Mouse (Mus musculus): Measurements from ENCODE around the gene Cntd1.
"Not testable (repeated sequence)": the region's sequence is repeated elsewhere in the genome, so short reads cannot be mapped to it uniquely, and the experiment has no call there.

The Cntd1 gene

GRCm38 (mm10) chr11:101283805-101284204 is 5.0 kb downstream of the Cntd1 start:
- DNase-seq (ENCODE audit: low read depth, low spot score), result no peak

DNA sequence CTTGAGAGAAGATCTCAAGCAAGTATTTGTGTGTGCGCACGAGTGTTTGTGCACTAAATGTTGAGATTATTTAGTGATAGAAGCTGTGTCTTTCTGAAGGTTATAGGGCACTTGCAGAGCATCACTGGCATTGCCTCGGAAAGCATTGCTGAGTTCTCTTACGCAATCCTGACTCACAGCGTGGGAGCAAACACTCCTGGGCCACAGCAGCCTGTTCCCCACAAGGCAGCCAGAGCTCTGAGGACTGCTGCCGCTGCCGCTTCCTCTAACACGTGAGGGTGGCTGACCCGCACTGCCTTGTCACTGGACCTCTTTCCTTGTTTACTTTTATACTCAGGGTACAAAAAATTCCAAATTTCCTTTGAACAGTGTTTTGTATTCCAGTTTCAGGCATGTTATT is 8.5 kb downstream of the Cntd1 start:
- no peak for DNase-seq (ENCODE audit: low read depth, low spot score)

DNA sequence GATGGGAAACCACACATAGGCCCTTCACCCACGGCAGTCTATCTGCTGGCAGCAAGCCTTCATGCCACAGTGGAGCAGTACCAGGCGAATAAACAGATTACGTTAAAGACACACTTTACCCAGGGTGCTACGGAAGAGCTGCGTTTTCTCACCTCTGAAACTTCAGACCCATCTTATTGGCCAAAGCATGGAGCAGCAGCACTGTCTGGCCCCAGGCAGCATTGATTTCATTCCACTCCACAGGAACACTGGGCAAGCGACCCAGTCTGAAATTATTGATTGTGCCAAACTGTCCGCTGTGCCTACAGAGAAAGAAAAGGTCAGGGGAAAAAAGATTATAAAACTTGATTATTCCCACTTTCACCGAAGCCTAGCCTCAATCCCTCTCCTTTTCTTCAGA is 12.4 kb downstream of the Cntd1 start:
- no peak for DNase-seq (ENCODE audit: low read depth, low spot score)

DNA sequence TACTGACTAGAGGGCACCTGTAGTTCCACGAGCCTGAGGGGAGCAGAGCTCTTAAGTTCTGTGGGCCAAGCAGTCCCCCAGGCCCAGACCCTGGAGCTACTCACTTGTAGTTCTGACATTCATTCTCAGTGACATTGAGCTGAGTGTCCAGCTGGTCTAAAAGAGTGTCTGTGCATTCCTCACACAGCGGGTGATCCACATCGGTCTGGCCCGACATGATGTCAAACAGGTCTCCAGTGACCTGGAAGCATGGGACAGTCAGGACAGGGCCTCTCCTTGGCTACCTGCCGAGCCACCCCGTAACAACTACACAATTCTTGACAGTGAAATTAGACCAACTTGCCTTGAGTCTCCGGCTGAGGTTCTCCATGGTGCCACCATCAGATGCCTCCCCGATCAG is 16.4 kb downstream of the Cntd1 start:
- no peak for DNase-seq (ENCODE audit: low read depth, low spot score)

DNA sequence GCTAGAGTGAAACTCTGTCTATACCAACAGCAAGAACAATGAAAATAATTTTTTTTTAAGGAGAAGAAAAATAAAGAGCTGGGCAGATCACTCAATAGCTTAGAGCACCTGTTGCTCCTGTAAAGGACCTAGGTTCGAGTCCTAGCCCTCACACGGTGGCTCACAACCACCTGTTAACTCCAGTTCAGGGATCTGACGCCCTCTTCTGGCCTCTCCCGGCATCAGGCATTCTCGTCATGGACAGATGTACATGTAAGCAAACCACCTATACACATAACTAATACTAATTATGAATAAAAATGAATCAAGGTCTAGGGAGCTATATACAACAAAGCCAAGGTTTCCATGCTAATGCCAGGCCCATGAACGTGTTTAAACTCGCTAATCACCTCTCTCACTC is 22.1 kb downstream of the Cntd1 start:
- DNase-seq (ENCODE audit: low read depth, low spot score), result no peak

- no peak for DNase-seq (ENCODE audit: low read depth, low spot score)
Observed at GRCm38 (mm10) chr11:101301299-101302003, 22.6 kb downstream of the Cntd1 start.

DNA sequence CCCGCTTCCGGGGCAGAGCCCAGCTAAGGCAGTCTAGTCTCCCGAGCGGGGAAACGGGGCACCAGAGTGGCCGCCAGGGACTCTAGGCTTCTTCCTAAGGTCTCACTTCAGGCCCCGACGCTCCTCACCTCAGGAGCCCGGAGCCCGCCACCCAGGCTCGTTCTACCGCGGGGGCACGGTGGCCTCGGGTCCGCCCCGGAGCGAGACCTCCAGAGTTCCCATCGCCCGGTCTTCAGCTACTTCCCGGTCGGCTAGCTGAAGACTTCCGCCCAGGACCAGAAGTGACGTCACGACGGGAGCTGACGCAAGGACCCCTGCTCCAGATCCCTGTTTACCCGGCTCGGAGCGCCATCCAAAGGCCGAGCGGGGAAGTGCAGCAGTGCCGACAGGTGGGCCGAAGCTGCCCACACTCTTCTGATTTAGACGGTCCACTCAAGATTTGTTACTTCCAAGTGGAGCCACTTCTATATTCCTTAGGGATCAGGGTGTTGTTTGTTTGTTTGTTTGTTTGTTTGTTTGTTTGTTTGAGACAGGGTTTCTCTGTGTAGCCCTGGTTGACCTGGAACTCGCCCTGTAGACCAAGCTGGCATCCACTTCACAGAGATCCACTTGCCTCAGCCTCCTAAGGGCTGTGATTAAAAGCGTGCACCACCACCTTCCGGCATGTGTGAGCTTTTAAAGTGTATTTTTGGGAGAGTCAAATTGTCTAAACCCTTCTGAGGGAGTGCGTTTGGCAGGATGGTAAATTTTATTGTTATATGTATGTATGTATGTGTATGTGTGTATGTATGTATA is 23.4 kb downstream of the Cntd1 start, which contains the start of gene Becn1:
Becn1 (minus strand) TSS at position 283 of the 795 bp plus-strand sequence.
- DNase-seq (ENCODE audit: low read depth, low spot score), result peak; percentile 95

GRCm38 (mm10) chr11:101307744-101308143 is 28.9 kb downstream of the Cntd1 start:
- no peak for DNase-seq (ENCODE audit: low read depth, low spot score)

GRCm38 (mm10) chr11:101311083-101311482 is 32.3 kb downstream of the Cntd1 start:
- no peak for DNase-seq (ENCODE audit: low read depth, low spot score)

GRCm38 (mm10) chr11:101312150-101312549 is 33.3 kb downstream of the Cntd1 start:
- no peak for DNase-seq (ENCODE audit: low read depth, low spot score)

DNA sequence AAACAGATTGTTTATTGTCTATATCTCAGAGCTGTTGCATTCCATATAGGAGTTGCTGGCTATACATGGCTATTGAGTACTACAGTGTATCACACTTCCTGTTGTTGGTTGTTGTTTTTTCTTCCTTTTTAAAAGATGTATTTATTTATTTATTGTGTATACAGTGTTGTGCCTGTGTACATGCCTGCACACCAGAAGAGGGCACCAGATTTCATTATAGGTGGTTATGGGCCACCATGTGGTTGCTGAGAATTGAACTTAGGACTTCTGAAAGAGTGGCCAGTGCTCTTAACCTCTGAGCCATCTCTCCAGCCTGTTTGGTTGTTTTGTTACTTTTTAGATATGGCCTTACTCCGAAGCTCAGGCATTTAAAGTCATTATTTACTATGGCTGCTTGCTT is 35.8 kb downstream of the Cntd1 start:
- no peak for DNase-seq (ENCODE audit: low read depth, low spot score)

- DNase-seq (ENCODE audit: low read depth, low spot score), result no peak
Observed at GRCm38 (mm10) chr11:101315082-101315650, 36.4 kb downstream of the Cntd1 start.

GRCm38 (mm10) chr11:101315665-101316500 is 37.1 kb downstream of the Cntd1 start, which contains the start of gene Psme3:
Psme3 (plus strand) TSS chr11:101316213.
- DNase-seq (ENCODE audit: low read depth, low spot score), result peak; percentile 97

- DNase-seq (ENCODE audit: low read depth, low spot score), result no peak
Observed at GRCm38 (mm10) chr11:101316501-101316917, 37.7 kb downstream of the Cntd1 start.

DNA sequence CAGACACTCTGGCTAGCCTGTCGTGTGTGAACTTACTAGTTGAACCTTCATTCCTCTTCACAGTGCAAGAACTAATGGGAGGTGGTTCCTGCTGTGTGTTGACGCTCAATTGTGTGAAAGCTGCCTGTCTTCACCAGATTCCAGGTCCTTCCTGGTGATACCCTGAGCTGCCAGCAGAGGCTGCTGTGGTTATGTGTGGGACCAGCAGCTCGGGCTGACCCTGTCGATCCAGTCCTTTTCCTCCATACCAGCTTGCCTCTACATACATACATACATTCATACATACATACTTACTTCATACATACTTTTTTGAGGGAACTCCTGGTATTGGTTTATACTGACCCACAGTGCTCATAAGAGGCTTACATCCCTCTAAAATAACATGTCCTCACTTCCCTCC is 44.8 kb downstream of the Cntd1 start:
- DNase-seq (ENCODE audit: low read depth, low spot score), result no peak

DNA sequence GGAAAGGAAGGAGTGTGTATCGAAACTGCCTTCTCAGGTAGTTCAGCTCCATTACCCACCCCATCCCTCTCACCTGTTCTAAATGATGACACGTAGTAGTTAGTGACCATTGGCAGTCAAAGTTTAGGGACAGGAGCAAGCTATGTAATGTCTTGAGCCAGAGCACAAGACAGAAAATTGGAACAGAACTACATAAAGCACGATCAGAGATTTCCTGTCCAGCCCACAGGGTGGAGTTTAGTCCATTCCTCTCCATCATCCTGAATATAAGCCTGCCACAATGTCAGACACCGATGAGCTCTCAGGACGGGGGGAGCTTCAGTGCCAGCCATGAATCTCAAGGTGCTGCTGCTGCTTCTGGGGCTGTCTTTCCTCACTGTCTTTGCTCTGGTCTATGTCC is 46.0 kb downstream of the Cntd1 start, which contains the start of gene Aoc2:
Aoc2 (plus strand) TSS at position 301 of the 400 bp plus-strand sequence.
- no peak for DNase-seq (ENCODE audit: low read depth, low spot score)

DNA sequence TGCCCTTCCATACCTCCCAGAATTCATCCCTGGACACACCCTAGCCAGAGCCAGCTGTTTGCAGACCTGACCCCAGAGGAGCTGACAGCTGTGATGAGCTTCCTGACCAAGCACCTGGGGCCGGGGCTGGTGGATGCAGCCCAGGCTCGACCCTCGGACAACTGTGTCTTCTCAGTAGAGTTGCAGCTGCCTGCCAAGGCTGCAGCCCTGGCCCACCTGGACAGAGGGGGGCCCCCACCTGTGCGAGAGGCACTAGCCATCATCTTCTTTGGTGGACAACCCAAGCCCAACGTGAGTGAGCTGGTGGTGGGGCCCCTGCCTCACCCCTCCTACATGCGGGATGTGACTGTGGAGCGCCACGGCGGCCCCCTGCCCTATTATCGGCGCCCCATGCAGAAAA is 46.4 kb downstream of the Cntd1 start:
- DNase-seq (ENCODE audit: low read depth, low spot score), result not testable (repeated sequence)

- no peak for DNase-seq (ENCODE audit: low read depth, low spot score)
Observed at GRCm38 (mm10) chr11:101326147-101326546, 47.3 kb downstream of the Cntd1 start.

DNA sequence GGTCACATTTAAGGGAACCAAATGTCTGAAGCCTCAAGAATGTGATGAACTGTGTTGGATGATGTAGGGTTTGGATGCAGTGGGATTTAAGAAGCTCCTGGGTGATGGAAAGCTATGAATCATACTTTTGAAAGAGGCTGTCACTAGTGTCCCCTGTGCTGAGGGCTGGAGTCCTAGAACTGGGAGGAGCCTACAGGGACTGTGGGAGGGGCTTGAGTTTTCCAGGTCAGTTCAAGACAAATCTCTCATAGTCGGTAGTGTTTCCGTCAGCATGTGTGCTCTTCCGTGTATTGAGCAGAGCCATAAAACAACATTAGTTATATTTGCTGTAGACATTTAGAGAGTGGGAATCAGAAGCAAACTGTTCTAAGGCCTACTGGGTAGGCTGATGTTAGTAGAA is 48.5 kb downstream of the Cntd1 start:
- DNase-seq (ENCODE audit: low read depth, low spot score), result no peak

DNA sequence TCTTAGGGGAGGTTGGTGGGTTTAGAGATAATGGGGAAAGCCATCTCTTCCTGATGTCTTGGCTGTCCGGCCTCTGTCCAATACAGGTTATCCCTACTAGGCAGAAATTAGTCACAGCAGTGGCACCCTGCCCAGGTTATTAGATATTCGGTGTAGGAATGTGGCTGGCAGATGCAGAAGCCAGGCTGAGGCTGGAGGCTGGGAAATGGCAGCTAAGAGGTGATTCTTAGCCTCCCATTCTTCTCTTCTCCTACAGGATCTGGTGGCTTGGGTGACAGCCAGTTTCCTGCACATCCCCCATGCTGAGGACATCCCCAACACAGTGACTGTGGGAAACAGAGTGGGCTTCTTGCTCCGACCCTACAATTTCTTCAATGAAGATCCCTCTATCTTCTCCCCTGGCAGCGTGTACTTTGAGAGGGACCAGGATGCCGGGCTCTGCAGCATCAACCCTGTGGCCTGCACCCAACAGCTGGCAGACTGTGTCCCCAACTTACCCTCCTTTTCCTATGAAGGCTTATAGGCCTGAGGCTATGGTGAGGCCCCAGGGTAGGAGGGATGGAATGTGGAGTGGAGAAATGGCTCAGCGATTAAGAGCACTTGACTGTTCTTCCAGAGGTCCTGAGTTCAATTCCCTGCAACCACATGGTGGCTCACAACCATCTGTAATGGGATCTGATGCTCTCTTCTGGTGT is 50.3 kb downstream of the Cntd1 start:
- no peak for DNase-seq (ENCODE audit: low read depth, low spot score)

- DNase-seq (ENCODE audit: low read depth, low spot score), result no peak
Observed at GRCm38 (mm10) chr11:101330371-101330924, 51.6 kb downstream of the Cntd1 start, which contains the start of gene Aoc3. Aoc3 (plus strand) TSS chr11:101330605.

Data from WW6 (cell line).